Mouse (Mus musculus) testis, adult 2 months (tissue): ENCODE data around the gene Kcnd3.

ENCODE experiments used
- CTCF ChIP-seq: fragments of 200-500 bp; IDR thresholded peaks from 2 replicates; pipeline ENCODE4 v1.5.1; 2012; ENCODE audit warnings: low read depth, mild to moderate bottlenecking, inconsistent platforms, low read length, moderate library complexity; ENCODE audit not compliant: control insufficient read depth, insufficient read depth, insufficient replicate concordance
- POLR2A ChIP-seq: fragments of 200-500 bp; IDR thresholded peaks from 2 replicates; pipeline ENCODE4 v1.6.1; 2012; ENCODE audit warnings: low read depth, mild to moderate bottlenecking, inconsistent platforms, low read length, moderate library complexity; ENCODE audit not compliant: control insufficient read depth

DNA sequence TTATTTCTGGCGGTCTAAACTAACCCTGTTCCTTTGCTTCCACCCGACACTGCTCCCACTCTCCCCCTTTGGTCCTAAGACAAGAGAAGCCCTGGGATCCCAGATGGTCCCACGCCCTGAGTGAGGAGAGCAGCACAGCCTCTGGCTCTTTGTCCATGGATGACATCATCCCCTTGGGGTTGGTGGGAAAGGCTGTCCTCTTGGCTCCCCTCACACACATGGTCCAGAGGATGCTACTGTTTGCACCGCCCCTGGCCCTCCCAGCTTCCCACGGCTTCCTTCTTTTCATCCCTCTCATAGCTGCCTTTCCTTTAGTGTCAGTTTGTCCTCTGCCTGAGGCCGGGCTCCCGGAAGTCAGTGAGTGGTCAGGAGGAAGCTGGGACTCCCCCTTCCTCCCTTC lies 259.6 kb downstream of the Kcnd3 start:
- no peak for TF ChIP-seq CTCF
- no peak for TF ChIP-seq POLR2A
